Mouse (Mus musculus): ENCODE measurements around the gene Olfr862.

Olfr862 gene

GRCm38 (mm10) chr9:19887904-19888303 lies at the start of gene Olfr862:
Gene Olfr862 (minus strand): TSS chr9:19888004.
- CTCF ChIA-PET, result no interaction called here

GRCm38 (mm10) chr9:19916565-19916964 lies 28.8 kb upstream of the Olfr862 start, which contains the start of gene Olfr77:
Gene Olfr77 (plus strand): TSS chr9:19916865.
- CTCF ChIA-PET, result no interaction called here

- CTCF ChIA-PET, result no interaction called here
These were observed 23.4 kb upstream of the Olfr862 start for GRCm38 (mm10) chr9:19911170-19911569.

GRCm38 (mm10) chr9:19849647-19850046 lies 38.2 kb downstream of the Olfr862 start, which contains the start of gene Olfr860:
Gene Olfr860 (minus strand): TSS chr9:19849747.
- CTCF ChIA-PET, result no interaction called here
